Mouse (Mus musculus): ENCODE data around the gene H2-T22. TPM values are rescaled to one million over a fixed set of nuclear protein-coding genes. Genes with fewer than 3 reads are reported as not detected.

Gene H2-T22
- total RNA-seq, 2 experiments from 2014 or later, result 9.1 to 9.2 TPM

DNA sequence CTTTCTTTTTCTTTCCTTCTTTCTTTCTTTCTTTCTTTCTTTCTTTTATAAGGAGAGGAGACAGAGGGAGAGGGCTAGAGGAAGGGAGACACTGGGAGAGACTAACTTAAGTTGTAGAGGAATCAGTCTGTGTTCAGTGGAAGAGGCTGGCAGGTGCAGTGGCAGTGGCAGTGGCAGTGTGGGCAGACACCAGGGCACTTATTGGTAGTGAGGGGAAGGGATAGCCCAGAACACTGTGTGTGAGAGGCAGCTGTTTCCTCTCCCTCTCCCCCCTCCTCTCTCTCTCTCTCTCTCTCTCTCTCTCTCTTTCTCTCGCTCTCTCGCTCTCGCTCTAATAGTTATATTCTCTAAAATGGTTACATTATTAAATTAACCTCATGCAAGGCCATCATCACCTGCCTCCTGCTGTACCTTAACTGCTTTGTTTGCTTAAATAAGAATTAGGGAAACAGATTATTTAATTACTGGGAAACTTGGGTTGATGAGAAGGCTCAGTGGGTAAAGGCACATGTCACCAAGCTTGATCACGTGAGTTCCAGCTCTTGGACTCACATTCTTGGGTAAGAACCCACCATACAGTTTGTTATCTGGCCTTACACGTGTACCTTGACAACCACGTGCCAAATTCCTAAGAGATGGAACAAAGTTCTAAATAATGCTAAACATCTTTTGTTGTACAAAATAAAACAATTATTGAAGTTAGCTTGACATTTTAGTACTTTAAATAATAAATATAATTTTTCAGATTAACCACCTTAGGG is 43.8 kb downstream of the H2-T22 start:
- no peak for DNase-seq (ENCODE audit: low spot score in 2 of 2)

DNA sequence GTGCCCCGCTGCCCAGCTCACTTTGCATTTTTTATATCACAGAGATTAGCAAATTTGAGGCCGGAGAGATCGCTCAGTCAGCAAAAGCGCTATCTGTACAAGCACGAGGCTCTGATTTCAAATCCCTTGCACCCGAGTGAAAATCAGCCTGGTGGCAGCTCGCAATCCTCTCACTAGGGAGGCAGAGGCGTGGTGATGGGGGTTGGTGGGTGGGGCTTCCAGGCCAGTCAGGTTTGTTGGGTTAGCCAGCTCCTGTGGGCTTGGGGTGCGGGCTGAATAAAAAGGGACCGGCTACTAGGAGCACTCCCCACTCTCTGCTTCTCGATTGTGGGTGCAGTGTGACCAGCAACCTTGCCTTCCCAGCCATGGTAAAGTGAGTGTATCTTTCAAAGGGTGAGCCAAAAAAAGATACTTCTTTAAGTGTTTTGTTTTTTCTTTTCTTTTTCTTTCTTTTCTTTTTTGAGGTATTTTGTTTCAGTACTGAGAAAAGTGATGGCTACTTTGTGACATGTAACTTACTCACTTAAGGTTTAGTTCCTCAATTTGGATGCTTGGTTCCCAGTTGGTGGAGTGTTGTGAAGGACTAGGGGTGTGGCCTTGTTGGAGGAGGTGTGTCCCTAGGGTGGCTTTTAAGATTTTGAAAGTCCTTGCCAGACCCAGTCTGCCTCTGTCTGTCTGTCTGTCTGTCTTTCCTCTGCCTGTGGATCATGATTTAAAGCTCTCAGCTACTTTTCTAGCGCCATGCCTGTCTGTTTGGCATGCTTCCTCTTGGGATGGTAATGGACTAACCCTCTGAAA is 44.6 kb downstream of the H2-T22 start:
- no peak for DNase-seq (ENCODE audit: low spot score in 2 of 2)

DNA sequence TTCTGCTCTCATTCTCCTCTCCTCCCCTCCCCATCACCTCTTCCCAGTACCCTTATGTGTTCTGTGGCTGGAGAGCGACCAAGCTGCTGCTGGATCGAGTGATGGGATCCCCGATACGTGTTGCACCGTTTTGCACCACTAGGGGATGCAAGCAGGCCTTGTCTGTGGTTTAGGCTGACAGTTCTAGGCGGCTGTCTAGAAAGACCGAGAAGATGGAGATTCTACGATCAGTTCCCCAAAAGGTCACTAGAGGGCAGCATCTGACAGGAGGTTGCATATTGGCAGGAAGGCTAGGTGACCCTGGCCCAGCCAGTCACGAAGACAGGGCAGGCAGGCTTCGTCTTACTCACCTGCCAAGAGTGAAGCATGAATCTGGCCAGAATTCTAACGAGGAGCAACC is 45.6 kb downstream of the H2-T22 start:
- peak; percentile 97 for DNase-seq (ENCODE audit: low spot score in 2 of 2)

DNA sequence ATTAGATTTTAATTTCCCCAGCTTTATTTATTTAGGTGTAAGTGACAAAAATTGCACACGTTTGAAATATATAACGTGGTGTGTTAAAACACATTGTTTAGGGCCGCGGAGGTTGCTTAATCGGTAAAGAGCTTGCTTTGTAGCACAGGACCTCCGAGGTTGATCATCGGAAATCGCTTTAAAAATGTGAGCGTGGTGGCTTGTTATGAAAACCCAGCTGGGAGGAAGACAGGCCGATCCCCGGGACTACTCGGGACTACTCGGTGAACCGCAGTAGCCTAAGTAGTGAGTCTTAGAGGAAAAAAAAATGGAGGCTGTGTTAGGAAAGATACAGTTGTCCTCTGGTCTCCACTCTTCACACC is 47.7 kb downstream of the H2-T22 start:
- DNase-seq (ENCODE audit: low spot score in 2 of 2), result no peak

DNA sequence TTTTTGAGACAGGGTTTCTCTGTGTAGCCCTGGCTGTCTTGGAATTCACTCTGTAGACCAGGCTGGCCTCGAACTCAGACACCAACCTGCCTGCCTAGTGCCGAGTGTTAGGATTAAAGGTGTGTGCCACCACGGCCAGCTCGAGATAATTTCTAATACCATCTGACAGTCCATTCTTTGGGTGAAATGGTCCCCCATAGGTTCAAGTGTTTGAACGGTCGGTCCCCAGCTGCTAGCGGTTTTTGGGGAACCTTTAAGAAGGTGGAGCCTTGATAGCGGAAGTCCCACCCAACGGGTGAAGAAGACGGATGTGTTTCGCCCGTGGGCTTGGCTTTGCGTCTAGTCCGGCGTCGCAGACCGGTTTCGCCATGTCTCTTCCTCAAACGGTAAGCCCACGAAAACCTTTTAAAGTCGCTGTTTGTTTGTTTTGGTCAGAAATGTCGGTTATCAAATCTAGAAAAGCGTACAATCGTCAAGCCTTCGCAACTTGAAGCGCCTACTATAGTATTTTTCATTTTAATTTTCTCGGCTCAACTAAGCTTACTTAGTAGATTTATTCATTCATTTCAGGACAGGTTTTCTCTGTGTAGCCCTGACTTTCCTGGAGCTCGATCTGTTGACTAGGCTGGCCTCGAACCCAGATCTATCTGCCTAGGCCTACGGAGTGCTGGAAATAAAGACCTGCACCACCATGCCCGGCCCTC is 48.2 kb downstream of the H2-T22 start:
- DNase-seq (ENCODE audit: low spot score in 2 of 2), result peak; percentile 71 to 91

DNA sequence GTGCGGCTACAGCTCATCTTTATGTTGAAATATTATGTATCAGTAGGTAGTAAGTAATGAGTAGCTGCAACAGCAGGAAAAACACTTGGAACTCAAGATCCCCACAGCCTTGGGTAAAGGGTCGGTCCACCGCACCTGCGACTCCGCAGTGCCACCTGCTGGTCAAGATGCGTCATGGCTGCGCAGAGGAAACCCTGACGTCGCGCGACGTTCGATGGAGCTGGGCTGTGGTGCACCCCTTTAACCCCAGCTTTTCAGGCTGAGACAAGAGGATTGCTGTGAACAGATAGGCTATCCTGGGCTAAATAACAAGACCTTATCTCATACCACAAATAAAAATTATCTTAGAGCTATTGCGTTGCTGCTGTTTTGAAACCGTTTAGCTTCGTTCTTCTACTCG is 48.9 kb downstream of the H2-T22 start:
- peak; percentile 75 to 80 for DNase-seq (ENCODE audit: low spot score in 2 of 2)

DNA sequence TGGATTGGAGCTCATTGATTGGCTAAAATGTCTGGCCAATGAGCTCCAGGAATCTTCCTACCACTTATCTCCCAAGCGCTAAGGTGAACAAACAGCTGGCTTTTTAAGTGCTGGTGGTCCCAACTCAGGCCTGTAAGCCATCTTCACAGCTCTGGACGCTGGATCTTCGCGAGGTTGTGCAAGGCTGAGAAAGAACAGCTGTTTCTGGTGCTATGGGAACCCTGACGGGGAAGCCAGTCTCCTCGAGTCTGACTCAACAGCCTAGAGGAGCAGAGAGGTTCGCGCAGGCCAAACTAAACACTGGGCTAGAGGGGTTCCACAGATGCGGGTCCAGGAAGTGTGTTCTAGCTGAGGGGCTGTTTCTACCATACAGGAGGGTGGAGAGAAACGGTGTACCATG is 50.8 kb downstream of the H2-T22 start:
- DNase-seq (ENCODE audit: low spot score in 2 of 2), result no peak

Other genes starting within 250 kb of the H2-T22 start
- 1 to 10 TPM; 3.8 to 4.2 TPM for gene Ier3, start 221.1 kb downstream of the H2-T22 start, total RNA-seq (2021)
- gene Flot1, start 219.5 kb downstream of the H2-T22 start, total RNA-seq (2021), result 100 to 1,000 TPM; 139 to 147 TPM
- gene Tubb5, start 204.4 kb downstream of the H2-T22 start, total RNA-seq (2021), result 100 to 1,000 TPM; 615 to 684 TPM
- 10 to 100 TPM; 13.6 to 15.0 TPM for gene Mdc1, start 201.2 kb downstream of the H2-T22 start, total RNA-seq (2021)
- 1 to 10 TPM; 3.9 to 4.7 TPM for gene Nrm, start 181.4 kb downstream of the H2-T22 start, total RNA-seq (2021)
- gene Ppp1r18, start 177.2 kb downstream of the H2-T22 start, total RNA-seq (2021), result 10 to 100 TPM; 13.4 to 14.0 TPM
- 10 to 100 TPM; 30.3 to 33.6 TPM for gene Dhx16, start 162.9 kb downstream of the H2-T22 start, total RNA-seq (2021)
- gene 2310061I04Rik, start 145.3 kb downstream of the H2-T22 start, total RNA-seq (2021), result 10 to 100 TPM; 61.8 to 71.4 TPM
- 10 to 100 TPM; 82.6 to 87.1 TPM for gene Atat1, start 132.7 kb downstream of the H2-T22 start, total RNA-seq (2021)
- 10 to 100 TPM; 41.2 to 42.7 TPM for gene Mrps18b, start 126.4 kb downstream of the H2-T22 start, total RNA-seq (2021)
- gene Ppp1r10, start 126.3 kb downstream of the H2-T22 start, total RNA-seq (2021), result 10 to 100 TPM; 68.3 to 74.5 TPM
- 10 to 100 TPM; 76.7 to 84.5 TPM for gene Abcf1, start 73.0 kb downstream of the H2-T22 start, total RNA-seq (2021)
- 100 to 1,000 TPM; 133 to 136 TPM for gene Gnl1, start 62.9 kb downstream of the H2-T22 start, total RNA-seq (2021)
- gene Prr3, start 62.5 kb downstream of the H2-T22 start, total RNA-seq (2021), result 10 to 100 TPM; 59.7 to 63.8 TPM
- 1 to 10 TPM; 1.0 to 1.1 TPM for gene H2-T24, start 22.2 kb downstream of the H2-T22 start, total RNA-seq (2021)
- gene H2-T23, start 9.9 kb downstream of the H2-T22 start, total RNA-seq (2021), result 1 to 10 TPM; 3.0 to 3.6 TPM
- gene Gm6034, start 214 bp upstream of the H2-T22 start, total RNA-seq (2021), result not detected
- under 1 TPM; 0.31 to 0.32 TPM for gene Gm11127, start 15.6 kb upstream of the H2-T22 start, total RNA-seq (2021)
- not detected for gene Gm19684, start 78.9 kb upstream of the H2-T22 start, total RNA-seq (2021)
- not detected for gene Gm7030, start 86.7 kb upstream of the H2-T22 start, total RNA-seq (2021)
- gene Gm8909, start 125.8 kb upstream of the H2-T22 start, total RNA-seq (2021), result not detected
- gene H2-T3, start 147.5 kb upstream of the H2-T22 start, total RNA-seq (2021), result not detected
- gene Rpp21, start 215.3 kb upstream of the H2-T22 start, total RNA-seq (2021), result 10 to 100 TPM; 44.0 to 47.0 TPM
- gene Trim39, start 229.5 kb upstream of the H2-T22 start, total RNA-seq (2021), result 10 to 100 TPM; 20.4 to 21.4 TPM
- gene H2-M10.2, start 243.7 kb upstream of the H2-T22 start, total RNA-seq (2021), result not detected